Mouse (Mus musculus): ENCODE measurements around the gene Col1a2. TPM values are rescaled to one million over a fixed set of nuclear protein-coding genes. Genes with fewer than 3 reads are reported as not detected.

Col1a2 gene
- total and polyA plus RNA-seq, 3 experiments, result not detected

DNA sequence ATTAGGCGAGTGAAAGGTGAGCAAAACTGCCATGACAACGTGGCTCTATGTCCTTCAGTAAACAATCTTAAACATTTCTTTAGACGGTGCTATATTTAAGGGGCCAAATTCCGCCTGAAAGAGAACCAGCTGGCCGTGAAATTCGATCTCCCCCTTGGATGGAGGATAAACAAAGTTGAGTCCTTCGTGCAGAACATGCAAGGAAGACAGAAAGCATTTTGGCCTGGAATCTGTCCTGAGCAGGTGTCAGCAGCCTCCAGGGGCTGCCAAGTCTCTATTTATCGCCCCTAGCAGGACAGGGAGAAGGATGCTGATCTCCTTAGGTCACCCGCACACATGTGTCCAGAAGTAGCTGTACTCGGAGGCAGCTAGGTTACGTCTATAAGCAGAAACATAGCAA is 56.5 kb downstream of the Col1a2 start:
- H3K9me3 ChIP-seq (replicated peaks; ENCODE audit: insufficient read depth, low read length), result no peaks in the 10 kb centered on the region
- H3K79me2 ChIP-seq (ENCODE audit: control insufficient read depth, insufficient read depth, low read length, poor library complexity), result no peaks in the 10 kb centered on the region
- H3K4me1 ChIP-seq (ENCODE audit: control insufficient read depth in 1 of 2, insufficient read depth in 2 of 2, low read length in 2 of 2), result no peaks in the 10 kb centered on the region
- H3K27ac ChIP-seq (ENCODE audit: control insufficient read depth, low read depth, low read length), result no peak overlapping the region
- no peaks in the 10 kb centered on the region for H3K36me3 ChIP-seq (ENCODE audit: control insufficient read depth in 1 of 2, insufficient read depth in 2 of 2, low read length in 2 of 2)
- no peak overlapping the region for H3K4me3 ChIP-seq (ENCODE audit: control insufficient read depth in 1 of 2, insufficient read depth in 1 of 2, low read depth in 2 of 2, low read length in 2 of 2)
- TF ChIP-seq CHD2 (IDR thresholded peaks at IDR 0.05; ENCODE audit: low read length) (no peak), MYB (IDR thresholded peaks at IDR 0.05; ENCODE audit: low read depth, low read length) (no peak)
- H3K9ac ChIP-seq (ENCODE audit: control insufficient read depth, low read depth, low read length, poor library complexity, severe bottlenecking), result no peak overlapping the region
- DNase-seq (ENCODE audit: low read depth, low spot score), result no peak
- H3K27me3 ChIP-seq (ENCODE audit: control insufficient read depth in 1 of 2, insufficient read depth in 2 of 2, low read length in 2 of 2), result peaks cover 11 to 13% of the 10 kb centered on the region in 2 experiments

DNA sequence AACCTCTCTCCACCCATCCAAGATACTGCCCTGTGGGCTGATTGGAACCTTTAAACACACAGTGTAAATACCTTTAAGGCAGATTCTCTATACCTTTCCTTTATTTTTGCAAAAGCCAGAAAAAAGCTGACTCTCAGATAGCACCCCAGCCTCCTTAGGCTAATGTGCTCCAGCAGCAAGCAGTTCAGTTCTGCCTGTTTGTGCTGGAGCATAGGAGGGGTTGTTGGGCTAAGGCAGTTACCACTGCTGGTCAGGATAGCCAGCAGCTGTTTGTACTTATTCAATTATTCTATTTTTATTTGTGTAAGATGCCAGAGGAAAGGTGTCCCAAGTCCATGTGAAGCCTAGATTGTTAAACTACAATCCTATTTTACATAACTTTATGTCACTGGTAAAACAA is 57.0 kb downstream of the Col1a2 start:
- DNase-seq (ENCODE audit: low read depth, low spot score), result no peak
- Histone ChIP-seq H3K4me3 (ENCODE audit: control insufficient read depth in 1 of 2, insufficient read depth in 1 of 2, low read depth in 2 of 2, low read length in 2 of 2) (no peak overlapping the region), H3K9me3 (replicated peaks; ENCODE audit: insufficient read depth, low read length) (no peaks in the 10 kb centered on the region), H3K4me1 (ENCODE audit: control insufficient read depth in 1 of 2, insufficient read depth in 2 of 2, low read length in 2 of 2) (no peaks in the 10 kb centered on the region), H3K36me3 (ENCODE audit: control insufficient read depth in 1 of 2, insufficient read depth in 2 of 2, low read length in 2 of 2) (no peaks in the 10 kb centered on the region), H3K27ac (ENCODE audit: control insufficient read depth, low read depth, low read length) (no peak overlapping the region), H3K79me2 (ENCODE audit: control insufficient read depth, insufficient read depth, low read length, poor library complexity) (no peaks in the 10 kb centered on the region), H3K27me3 (ENCODE audit: control insufficient read depth in 1 of 2, insufficient read depth in 2 of 2, low read length in 2 of 2) (peaks cover 11 to 13% of the 10 kb centered on the region in 2 experiments), H3K9ac (ENCODE audit: control insufficient read depth, low read depth, low read length, poor library complexity, severe bottlenecking) (no peak overlapping the region)
- TF ChIP-seq TBP (IDR thresholded peaks at IDR 0.05; ENCODE audit: low read depth, low read length) (no peak), POLR2A (IDR thresholded peaks at IDR 0.05; ENCODE audit: control insufficient read depth in 1 of 2, insufficient read depth in 1 of 2, low read depth in 1 of 2, low read length in 2 of 2, poor library complexity in 1 of 2) (no peak), RAD21 (IDR thresholded peaks at IDR 0.05; ENCODE audit: low read depth, low read length) (no peak), E2F4 (IDR thresholded peaks at IDR 0.05; ENCODE audit: borderline replicate concordance, low read depth, low read length) (no peak), USF2 (IDR thresholded peaks at IDR 0.05; ENCODE audit: borderline replicate concordance in 1 of 2, insufficient read depth in 1 of 2, low read depth in 1 of 2, low read length in 2 of 2) (no peak), CHD2 (IDR thresholded peaks at IDR 0.05; ENCODE audit: low read length) (no peak), TAL1 (IDR thresholded peaks at IDR 0.05; ENCODE audit: low read length) (no peak), GATA1 (IDR thresholded peaks at IDR 0.05; ENCODE audit: low read depth, low read length) (no peak), ZC3H11A (IDR thresholded peaks at IDR 0.05; ENCODE audit: low read depth, low read length) (no peak), SIN3A (IDR thresholded peaks at IDR 0.05; ENCODE audit: low read length) (no peak), TCF12 (IDR thresholded peaks at IDR 0.05; ENCODE audit: low read depth, low read length) (no peak), MAFK (IDR thresholded peaks at IDR 0.05; ENCODE audit: borderline replicate concordance, low read depth, low read length) (no peak), EP300 (IDR thresholded peaks at IDR 0.05; ENCODE audit: low read depth in 1 of 2, low read length in 2 of 2) (no peak), UBTF (IDR thresholded peaks at IDR 0.05; ENCODE audit: borderline replicate concordance, insufficient read depth, low read depth, low read length) (no peak), MYC (IDR thresholded peaks at IDR 0.05; ENCODE audit: low read depth, low read length) (no peak)

DNA sequence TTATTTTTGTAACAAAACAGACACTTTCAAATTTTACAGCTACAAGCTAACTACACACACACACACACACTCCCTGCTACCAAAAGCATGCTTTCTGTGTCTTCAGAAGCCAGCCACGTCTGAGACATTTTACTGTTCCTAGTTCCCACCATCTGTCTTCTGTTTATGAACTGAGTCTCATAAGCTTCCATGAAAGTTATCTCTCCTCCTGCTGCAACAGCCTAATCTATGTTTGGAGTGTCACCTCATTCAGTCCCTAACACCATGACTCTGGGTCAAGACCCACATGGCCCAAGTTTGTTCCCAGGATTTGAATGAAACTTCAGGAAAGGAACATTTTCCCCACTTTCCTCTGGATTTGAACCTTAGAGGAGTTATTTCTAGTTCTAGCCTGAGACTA is 57.8 kb downstream of the Col1a2 start:
- no peak overlapping the region for H3K27ac ChIP-seq (ENCODE audit: control insufficient read depth, low read depth, low read length)
- no peak for TF ChIP-seq SIN3A (IDR thresholded peaks at IDR 0.05; ENCODE audit: low read length)
- no peak for TF ChIP-seq MXI1 (IDR thresholded peaks at IDR 0.05; ENCODE audit: low read depth, low read length)
- TF ChIP-seq MEF2A (IDR thresholded peaks at IDR 0.05; ENCODE audit: extremely low read depth, insufficient replicate concordance, low read depth, low read length, poor library complexity, severe bottlenecking), result no peak
- no peak for TF ChIP-seq GABPA (IDR thresholded peaks at IDR 0.05; ENCODE audit: low read depth, low read length)
- TF ChIP-seq KAT2A (conservative IDR thresholded peaks at IDR 0.05; ENCODE audit: low read depth, low read length), result no peak
- TF ChIP-seq BHLHE40 (IDR thresholded peaks at IDR 0.05; ENCODE audit: borderline replicate concordance, low read depth, low read length), result no peak
- TF ChIP-seq CTCF (IDR thresholded peaks at IDR 0.05 in 2 of 3, conservative IDR thresholded peaks at IDR 0.05 in 1 of 3; ENCODE audit: control insufficient read depth in 1 of 3, insufficient read depth in 1 of 3, low read depth in 2 of 3, low read length in 3 of 3, poor library complexity in 1 of 3, severe bottlenecking in 1 of 3), result no peak
- no peak for TF ChIP-seq TAL1 (IDR thresholded peaks at IDR 0.05; ENCODE audit: low read length)
- no peak for TF ChIP-seq E2F4 (IDR thresholded peaks at IDR 0.05; ENCODE audit: borderline replicate concordance, low read depth, low read length)
- TF ChIP-seq POLR2AphosphoS5 (IDR thresholded peaks at IDR 0.05; ENCODE audit: borderline replicate concordance, low read depth, low read length), result no peak
- no peak overlapping the region for H3K4me3 ChIP-seq (ENCODE audit: control insufficient read depth in 1 of 2, insufficient read depth in 1 of 2, low read depth in 2 of 2, low read length in 2 of 2)
- H3K36me3 ChIP-seq (ENCODE audit: control insufficient read depth in 1 of 2, insufficient read depth in 2 of 2, low read length in 2 of 2), result no peaks in the 10 kb centered on the region
- H3K27me3 ChIP-seq (ENCODE audit: control insufficient read depth in 1 of 2, insufficient read depth in 2 of 2, low read length in 2 of 2), result peaks cover 11 to 16% of the 10 kb centered on the region in 2 experiments
- H3K79me2 ChIP-seq (ENCODE audit: control insufficient read depth, insufficient read depth, low read length, poor library complexity), result no peaks in the 10 kb centered on the region
- no peaks in the 10 kb centered on the region for H3K9me3 ChIP-seq (replicated peaks; ENCODE audit: insufficient read depth, low read length)
- no peak for DNase-seq (ENCODE audit: low read depth, low spot score)
- no peak overlapping the region for H3K9ac ChIP-seq (ENCODE audit: control insufficient read depth, low read depth, low read length, poor library complexity, severe bottlenecking)
- no peaks in the 10 kb centered on the region for H3K4me1 ChIP-seq (ENCODE audit: control insufficient read depth in 1 of 2, insufficient read depth in 2 of 2, low read length in 2 of 2)

All from MEL (cell line).